Mouse (Mus musculus): ENCODE results near the gene Map1lc3b. TPM values are rescaled to one million over a fixed set of nuclear protein-coding genes. Genes with fewer than 3 reads are reported as not detected.

The Map1lc3b gene
- polyA plus RNA-seq, 1 experiment from 2014 or later, result 177 TPM

DNA sequence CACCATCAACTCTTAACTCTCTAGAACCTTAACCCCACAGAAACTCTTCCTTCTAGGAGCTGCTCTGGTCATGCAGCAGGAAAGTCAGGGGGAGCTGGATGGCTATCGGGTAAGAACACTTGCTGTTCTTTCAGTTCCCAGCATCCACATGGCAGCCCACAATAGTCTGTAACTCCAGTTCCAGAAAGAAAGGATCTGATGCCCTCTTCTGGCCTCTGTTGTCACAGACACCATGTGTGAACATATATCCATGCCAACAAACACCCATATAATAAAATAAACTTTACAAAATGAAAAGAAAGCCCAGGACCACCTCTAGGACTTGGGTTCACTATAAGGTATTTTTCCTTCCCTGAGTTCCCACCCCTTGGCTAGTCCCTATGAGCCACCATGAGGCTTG is 31.7 kb downstream of the Map1lc3b start:
- no peak overlapping the region for H3K27ac ChIP-seq
- peaks cover 27% of the 10 kb centered on the region for H3K4me1 ChIP-seq (replicated peaks)
- H3K9me3 ChIP-seq, result no peaks in the 10 kb centered on the region
- no peak overlapping the region for H3K9ac ChIP-seq
- no peak overlapping the region for H3K4me2 ChIP-seq (replicated peaks)
- 63% methylated on average over 1 of the region's 1 CpGs for WGBS
- no peak for ATAC-seq
- H3K4me3 ChIP-seq (replicated peaks), result no peak overlapping the region
- H3K27me3 ChIP-seq (replicated peaks), result no peaks in the 10 kb centered on the region
- H3K36me3 ChIP-seq, result 0 out of 2 replicates have a peak, but pooled peaks cover 5% of the 10 kb centered on the region

DNA sequence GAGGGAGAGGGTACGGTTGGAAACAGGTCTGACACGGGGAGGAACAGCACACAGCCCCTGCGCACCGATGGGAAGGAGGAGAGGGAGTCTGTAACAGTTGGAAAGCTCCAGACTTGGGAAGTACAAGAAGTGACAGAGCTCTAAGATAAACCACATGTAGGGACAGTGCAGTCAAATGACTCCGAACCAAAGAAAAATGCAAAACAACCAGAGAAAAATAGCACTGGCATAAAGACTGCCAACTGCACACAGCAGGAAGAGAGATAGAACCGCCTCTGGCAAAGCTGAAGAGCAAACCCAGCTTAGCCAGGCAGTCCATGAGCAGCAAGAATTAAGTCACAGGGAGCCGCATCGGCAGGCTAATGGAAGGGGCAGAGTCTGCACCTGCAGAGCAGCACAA is 32.9 kb downstream of the Map1lc3b start:
- no peaks in the 10 kb centered on the region for H3K9me3 ChIP-seq
- no peak for ATAC-seq
- no peaks in the 10 kb centered on the region for H3K27me3 ChIP-seq (replicated peaks)
- 83% methylated on average over 8 of the region's 8 CpGs for WGBS
- H3K9ac ChIP-seq, result no peak overlapping the region
- peaks cover 27% of the 10 kb centered on the region for H3K4me1 ChIP-seq (replicated peaks)
- H3K36me3 ChIP-seq, result peaks cover 5% of the 10 kb centered on the region
- H3K4me2 ChIP-seq (replicated peaks), result no peak overlapping the region
- no peak overlapping the region for H3K4me3 ChIP-seq (replicated peaks)
- H3K27ac ChIP-seq, result no peak overlapping the region

DNA sequence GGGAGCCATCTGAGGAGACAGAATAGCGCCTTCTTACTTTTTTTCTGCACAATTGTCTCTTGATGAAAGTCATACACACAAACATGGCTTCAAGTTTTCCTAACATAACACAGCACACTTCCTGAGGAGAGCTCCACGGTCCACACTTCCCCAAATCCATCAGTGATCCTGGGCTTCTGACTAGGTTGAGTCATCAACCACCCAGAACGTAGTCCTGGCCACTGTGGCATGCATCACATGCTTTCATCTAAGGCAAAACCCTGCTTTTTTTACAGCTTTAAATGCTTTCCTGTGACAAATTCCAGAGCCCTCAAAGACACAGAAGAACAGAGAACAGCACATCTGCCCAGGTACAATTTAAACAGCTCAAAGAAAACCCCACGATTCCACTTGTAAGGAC is 38.5 kb downstream of the Map1lc3b start:
- Histone ChIP-seq H3K4me1 (replicated peaks) (peaks cover 15% of the 10 kb centered on the region), H3K4me3 (replicated peaks) (no peak overlapping the region), H3K9ac (no peak overlapping the region), H3K9me3 (no peaks in the 10 kb centered on the region), H3K27me3 (replicated peaks) (no peaks in the 10 kb centered on the region), H3K27ac (no peak overlapping the region), H3K36me3 (peaks cover 8% of the 10 kb centered on the region), H3K4me2 (replicated peaks) (no peak overlapping the region)
- ATAC-seq, result no peak
- 66% methylated on average over 4 of the region's 4 CpGs for WGBS

DNA sequence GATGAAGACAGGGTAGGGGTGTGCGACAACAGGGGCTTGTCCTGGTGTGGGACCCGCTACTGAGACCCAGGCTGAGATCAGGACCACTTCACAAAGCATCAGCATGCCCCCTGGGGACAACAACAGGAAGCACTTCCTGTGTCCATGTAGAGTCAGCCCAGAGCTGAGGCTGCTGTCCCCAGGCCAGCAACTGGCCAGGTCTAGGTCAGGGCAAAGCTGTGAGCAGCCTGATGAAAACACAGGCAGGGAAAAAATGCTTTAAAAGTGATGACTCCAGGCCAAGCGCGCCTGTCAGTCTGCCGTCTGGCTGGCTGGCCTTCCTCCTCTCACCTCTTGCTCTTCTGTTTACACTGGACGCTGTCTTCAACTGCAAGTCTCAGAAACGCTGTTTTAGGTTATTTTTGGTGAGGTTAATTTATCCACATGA is 41.5 kb downstream of the Map1lc3b start:
- no peak; the same call in 1 of the 2 replicates for ATAC-seq
- Histone ChIP-seq H3K36me3 (peaks cover 8% of the 10 kb centered on the region), H3K4me1 (replicated peaks) (peaks cover 22% of the 10 kb centered on the region), H3K4me2 (replicated peaks) (no peak overlapping the region), H3K9ac (no peak overlapping the region), H3K9me3 (no peaks in the 10 kb centered on the region), H3K27ac (0 out of 2 replicates have a peak overlapping the region, but pooled peaks have one; percentile 13), H3K4me3 (replicated peaks) (no peak overlapping the region), H3K27me3 (replicated peaks) (no peaks in the 10 kb centered on the region)
- 34% methylated on average over 7 of the region's 7 CpGs for WGBS

DNA sequence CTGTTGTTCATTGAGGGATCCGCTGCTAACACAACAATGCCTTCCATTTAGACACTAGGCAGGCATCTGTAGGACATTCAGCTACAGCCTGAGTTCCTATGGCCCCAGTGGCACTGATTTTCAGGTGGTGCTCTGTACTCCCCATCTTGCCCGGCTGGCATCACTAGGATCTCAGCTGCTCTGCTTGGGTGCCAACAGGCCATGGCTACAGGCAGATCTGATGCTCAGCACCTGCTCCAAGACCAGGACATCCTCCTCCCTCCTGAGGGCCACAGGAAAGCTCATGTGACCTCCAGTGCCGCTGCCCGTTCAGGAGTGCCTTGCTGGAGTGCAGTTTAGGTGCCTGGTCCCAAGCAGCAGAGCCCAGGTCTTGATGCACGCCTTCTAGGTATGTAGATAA is 42.2 kb downstream of the Map1lc3b start:
- H3K4me3 ChIP-seq (replicated peaks), result no peak overlapping the region
- no peaks in the 10 kb centered on the region for H3K27me3 ChIP-seq (replicated peaks)
- ATAC-seq, result no peak
- H3K4me1 ChIP-seq (replicated peaks), result peaks cover 26% of the 10 kb centered on the region
- 0 out of 2 replicates have a peak overlapping the region, but pooled peaks have one; percentile 13 for H3K27ac ChIP-seq
- no peak overlapping the region for H3K9ac ChIP-seq
- 77% methylated on average over 5 of the region's 5 CpGs for WGBS
- H3K36me3 ChIP-seq, result peaks cover 8% of the 10 kb centered on the region
- H3K4me2 ChIP-seq (replicated peaks), result no peak overlapping the region
- no peaks in the 10 kb centered on the region for H3K9me3 ChIP-seq

DNA sequence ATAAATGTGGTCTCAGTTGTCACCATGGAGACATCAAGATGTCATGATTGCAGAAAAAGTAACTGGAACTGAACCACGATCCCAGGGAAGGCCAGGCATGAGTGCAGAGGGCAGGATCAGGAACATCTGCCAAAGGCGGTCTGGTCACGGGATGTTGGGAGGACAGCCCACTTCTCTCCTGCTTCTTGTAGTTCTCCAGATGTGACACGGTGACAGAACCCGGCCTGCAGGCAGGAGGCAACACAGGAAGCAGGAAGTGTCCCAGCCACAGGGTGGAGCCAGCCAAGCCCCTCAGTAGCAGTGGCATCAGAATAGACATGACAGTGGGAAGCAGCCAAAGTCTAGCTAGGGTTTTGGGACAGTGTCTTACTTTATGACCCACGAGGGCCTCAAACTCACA is 45.4 kb downstream of the Map1lc3b start:
- no peak for ATAC-seq
- Histone ChIP-seq H3K9ac (no peak overlapping the region), H3K27me3 (replicated peaks) (no peaks in the 10 kb centered on the region), H3K4me2 (replicated peaks) (no peak overlapping the region), H3K9me3 (no peaks in the 10 kb centered on the region), H3K4me1 (replicated peaks) (peaks cover 26% of the 10 kb centered on the region), H3K4me3 (replicated peaks) (no peak overlapping the region), H3K36me3 (no peaks in the 10 kb centered on the region), H3K27ac (no peak overlapping the region)
- WGBS, result 55% methylated on average over 6 of the region's 6 CpGs

DNA sequence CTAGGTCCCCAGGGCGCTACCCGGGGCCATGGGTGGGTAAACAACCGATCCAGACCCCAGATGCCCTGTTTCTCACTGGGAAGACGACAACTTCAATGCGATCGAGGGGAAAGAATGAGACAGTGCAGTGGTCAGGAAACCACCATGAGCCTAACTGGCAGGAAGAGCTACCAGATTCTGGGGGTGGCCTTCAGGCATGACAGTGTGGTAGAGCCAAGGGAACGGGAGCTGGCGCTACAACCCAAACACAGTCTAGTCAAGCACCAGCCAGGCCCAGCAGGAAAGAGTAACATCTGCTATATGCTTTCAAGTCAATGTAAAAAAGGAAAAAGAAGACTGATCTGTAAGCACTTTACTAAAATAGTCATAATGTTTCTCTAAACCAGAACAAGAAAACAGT is 46.0 kb downstream of the Map1lc3b start:
- H3K27ac ChIP-seq, result 0 out of 2 replicates have a peak overlapping the region, but pooled peaks have one; percentile 15
- H3K27me3 ChIP-seq (replicated peaks), result no peaks in the 10 kb centered on the region
- 80% methylated on average over 8 of the region's 8 CpGs for WGBS
- no peak for ATAC-seq
- H3K4me3 ChIP-seq (replicated peaks), result no peak overlapping the region
- H3K4me1 ChIP-seq (replicated peaks), result peaks cover 26% of the 10 kb centered on the region
- H3K36me3 ChIP-seq, result no peaks in the 10 kb centered on the region
- H3K9ac ChIP-seq, result no peak overlapping the region
- H3K9me3 ChIP-seq, result no peaks in the 10 kb centered on the region
- H3K4me2 ChIP-seq (replicated peaks), result no peak overlapping the region

DNA sequence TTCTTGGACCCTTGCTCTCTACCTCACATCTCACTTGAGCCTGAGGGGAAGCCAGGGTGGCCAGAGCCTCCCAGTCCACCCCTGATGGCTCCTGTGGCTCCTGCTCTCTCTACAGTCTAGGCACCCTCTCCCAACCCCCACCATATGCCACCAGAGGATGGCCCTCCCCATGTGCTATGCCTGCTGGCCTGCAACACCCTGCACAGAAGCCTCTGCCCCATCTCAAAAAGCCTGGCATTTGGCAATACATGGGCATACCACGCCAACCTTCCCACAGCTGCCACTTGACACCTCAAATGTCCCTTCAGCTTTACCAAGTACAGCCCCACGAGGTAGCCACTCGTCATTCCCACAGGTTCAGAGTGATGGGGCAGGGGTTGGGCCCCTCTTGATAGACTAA is 52.6 kb downstream of the Map1lc3b start:
- Histone ChIP-seq H3K4me2 (replicated peaks) (no peak overlapping the region), H3K36me3 (no peaks in the 10 kb centered on the region), H3K27ac (no peak overlapping the region), H3K9me3 (no peaks in the 10 kb centered on the region), H3K9ac (no peak overlapping the region; the same call in 1 of the 2 replicates), H3K4me3 (replicated peaks) (no peak overlapping the region), H3K4me1 (replicated peaks) (peaks cover 12% of the 10 kb centered on the region), H3K27me3 (replicated peaks) (no peaks in the 10 kb centered on the region)
- no peak for ATAC-seq
- WGBS, result 77% methylated on average over 3 of the region's 3 CpGs

DNA sequence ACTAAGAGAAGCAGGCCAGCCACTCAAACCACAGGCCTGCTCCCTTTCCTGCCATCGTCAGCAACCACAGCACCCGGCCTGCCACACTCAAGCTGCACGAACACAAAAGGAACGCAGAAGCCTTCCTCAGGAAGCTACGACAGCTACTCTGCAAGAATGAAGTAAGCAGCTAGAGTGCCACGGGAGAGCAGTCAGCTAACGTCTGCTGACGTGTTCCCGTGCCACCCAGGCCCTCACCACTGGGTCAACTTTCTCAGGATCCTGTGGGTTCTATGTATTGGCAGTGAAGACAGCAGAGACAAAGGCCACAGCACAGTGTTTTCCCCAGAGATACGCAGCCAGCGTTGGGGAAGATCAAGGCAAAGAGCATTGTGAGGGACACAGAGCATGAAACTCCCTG is 53.2 kb downstream of the Map1lc3b start:
- Histone ChIP-seq H3K4me3 (replicated peaks) (no peak overlapping the region), H3K4me2 (replicated peaks) (no peak overlapping the region), H3K27ac (no peak overlapping the region), H3K36me3 (no peaks in the 10 kb centered on the region), H3K9me3 (no peaks in the 10 kb centered on the region), H3K9ac (no peak overlapping the region), H3K27me3 (replicated peaks) (no peaks in the 10 kb centered on the region), H3K4me1 (replicated peaks) (peaks cover 18% of the 10 kb centered on the region)
- 74% methylated on average over 11 of the region's 11 CpGs for WGBS
- ATAC-seq, result no peak

DNA sequence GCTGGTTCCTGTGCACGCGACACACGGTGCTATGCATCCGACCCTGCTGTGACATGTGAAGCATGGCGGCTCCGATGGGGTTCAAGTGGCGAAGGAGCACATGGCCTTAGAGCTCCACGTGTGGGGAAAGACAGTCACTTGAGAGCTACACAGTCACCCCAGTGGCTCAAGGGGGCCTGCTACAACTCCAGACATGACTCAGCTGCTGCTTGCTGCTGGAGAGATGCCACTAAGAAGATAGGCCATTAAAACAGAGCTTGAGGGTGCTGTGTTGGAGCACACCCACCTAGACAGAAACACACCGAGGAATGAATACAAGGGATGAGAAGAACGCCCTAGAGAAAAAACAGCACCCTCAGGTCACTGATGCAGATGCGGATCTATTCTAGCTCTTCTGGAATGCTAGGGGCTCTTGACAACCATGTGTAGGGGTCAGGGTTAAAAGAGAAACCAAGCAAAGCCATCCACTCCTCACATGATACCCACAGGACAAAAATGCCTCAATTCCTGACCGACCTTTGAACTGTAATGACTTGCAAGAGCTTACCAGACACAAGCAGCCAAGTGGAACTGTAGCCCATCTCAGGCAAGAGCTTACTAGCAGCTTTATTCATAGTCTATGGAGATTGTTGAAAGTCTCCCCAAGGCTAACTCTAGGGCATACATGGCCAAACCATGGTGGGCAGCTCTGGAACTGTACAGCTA is 57.5 kb downstream of the Map1lc3b start:
- Histone ChIP-seq H3K4me2 (replicated peaks) (no peak overlapping the region; the same call in 1 of the 2 replicates), H3K9me3 (no peaks in the 10 kb centered on the region), H3K4me3 (replicated peaks) (no peak overlapping the region), H3K27ac (no peak overlapping the region), H3K4me1 (replicated peaks) (peaks cover 47% of the 10 kb centered on the region), H3K9ac (no peak overlapping the region), H3K36me3 (no peaks in the 10 kb centered on the region), H3K27me3 (replicated peaks) (no peaks in the 10 kb centered on the region)
- no peak for ATAC-seq
- 74% methylated on average over 12 of the region's 12 CpGs for whole genome bisulfite sequencing

Other genes with a start within 250 kb of the Map1lc3b start
- gene 1700018B08Rik, start 46.0 kb upstream of the Map1lc3b start, polyA plus RNA-seq (2015; fragmentation: Nextera tagmentation; extraction: Ambion mirVana), result not detected in 2 replicates
- 13.2 and 14.0 TPM in 2 replicates for gene Fbxo31, start 11.6 kb upstream of the Map1lc3b start, polyA plus RNA-seq (2015; fragmentation: Nextera tagmentation; extraction: Ambion mirVana)
- 10.7 and 11.2 TPM in 2 replicates for gene Zcchc14, start 62.5 kb downstream of the Map1lc3b start, polyA plus RNA-seq (2015; fragmentation: Nextera tagmentation; extraction: Ambion mirVana)
- gene Jph3, start 139.3 kb downstream of the Map1lc3b start, polyA plus RNA-seq (2015; fragmentation: Nextera tagmentation; extraction: Ambion mirVana), result 4.5 and 5.1 TPM in 2 replicates
- 33.6 and 41.1 TPM in 2 replicates for gene Klhdc4, start 239.2 kb downstream of the Map1lc3b start, polyA plus RNA-seq (2015; fragmentation: Nextera tagmentation; extraction: Ambion mirVana)

Measured in intestine, embryonic 15.5 days (tissue).